Mouse (Mus musculus) kidney, embryonic 15.5 days (tissue): Measurements from ENCODE around the gene Slc39a10. TPM values are rescaled to one million over a fixed set of nuclear protein-coding genes. Genes with fewer than 3 reads are reported as not detected.
"Not testable (repeated sequence)": the region's sequence is repeated elsewhere in the genome, so short reads cannot be mapped to it uniquely, and the experiment has no call there.

ENCODE experiments used
- ATAC-seq: fragments of 200-750 bp; cut with Nextera tagmentation; replicated peaks from 2 replicates; pipeline ENCODE4 v1.8.0; 2017; ENCODE audit warnings: moderate TSS enrichment; ENCODE audit not compliant: low FRiP score
- H3K27ac ChIP-seq: fragments of 300-500 bp; sonication (generic); 2 replicates; pipeline ENCODE4 v1.5.1; 2015; ENCODE audit warnings: mild to moderate bottlenecking, inconsistent platforms
- H3K27me3 ChIP-seq: fragments of 300-500 bp; sonication (generic); 2 replicates; pipeline ENCODE4 v1.6.1; 2015; ENCODE audit warnings: inconsistent platforms
- H3K36me3 ChIP-seq: fragments of 300-500 bp; sonication (generic); 2 replicates; pipeline ENCODE4 v1.6.1; 2015; ENCODE audit warnings: inconsistent platforms
- H3K4me1 ChIP-seq: fragments of 300-500 bp; sonication (generic); 2 replicates; pipeline ENCODE4 v1.6.1; 2015; ENCODE audit warnings: inconsistent platforms
- H3K4me2 ChIP-seq: fragments of 300-500 bp; sonication (generic); 2 replicates; pipeline ENCODE4 v1.6.1; 2015; ENCODE audit warnings: moderate library complexity, mild to moderate bottlenecking, inconsistent platforms
- H3K4me3 ChIP-seq: fragments of 300-500 bp; sonication (generic); replicated peaks from 2 replicates; pipeline ENCODE4 v1.5.1; 2015; ENCODE audit warnings: mild to moderate bottlenecking, inconsistent platforms
- H3K9ac ChIP-seq: fragments of 300-500 bp; sonication (generic); 2 replicates; pipeline ENCODE4 v1.6.1; 2015; ENCODE audit warnings: mild to moderate bottlenecking, inconsistent platforms
- H3K9me3 ChIP-seq: fragments of 300-500 bp; sonication (generic); replicated peaks from 2 replicates; pipeline ENCODE4 v1.6.1; 2016; ENCODE audit warnings: inconsistent platforms
- WGBS: fragments of 180-500 bp; shearing (Covaris S2); methylation state at CpG from one replicate; pipeline ENCODE4 v1.1.7; 2015; ENCODE audit warnings: mixed read lengths; 5-methylcytosine and 5-hydroxymethylcytosine counted together
- polyA plus RNA-seq: library from polyadenylated mRNA; unstranded; fragments of >200 nt; fragmentation: Nextera tagmentation; extraction: Ambion mirVana; gene quantifications from 2 replicates; pipeline ENCODE4 v1.2.1, GENCODE M21; 2015

Gene Slc39a10
- polyA plus RNA-seq, 1 experiment from 2014 or later = 41.9 TPM

- Histone ChIP-seq H3K4me3 (no peak overlapping the region), H3K36me3 (no peaks in the 10 kb centered on the region)
- WGBS = 42% methylated on average over 4 of the region's 4 CpGs
Observed at GRCm38 (mm10) chr1:46843406-46843805, 49.2 kb downstream of the Slc39a10 start.

GRCm38 (mm10) chr1:46831927-46832326, 60.7 kb downstream of the Slc39a10 start:
- H3K4me2 ChIP-seq = no peak overlapping the region
- H3K4me1 ChIP-seq = no peaks in the 10 kb centered on the region
- peaks cover 36% of the 10 kb centered on the region for H3K36me3 ChIP-seq
- no peak overlapping the region for H3K4me3 ChIP-seq
- no peak for ATAC-seq
- no peak overlapping the region for H3K27ac ChIP-seq
- no peaks in the 10 kb centered on the region for H3K27me3 ChIP-seq
- no peak overlapping the region for H3K9ac ChIP-seq
- no peaks in the 10 kb centered on the region for H3K9me3 ChIP-seq
- 93% methylated on average over 5 of the region's 5 CpGs for WGBS

More at GRCm38 (mm10) chr1:46843406-46843805, 49.2 kb downstream of the Slc39a10 start:
- Histone ChIP-seq H3K27ac (no peak overlapping the region), H3K4me1 (0 out of 2 replicates have a peak, but pooled peaks cover 5% of the 10 kb centered on the region), H3K9me3 (no peaks in the 10 kb centered on the region), H3K9ac (no peak overlapping the region), H3K27me3 (no peaks in the 10 kb centered on the region), H3K4me2 (no peak overlapping the region)
- ATAC-seq = no peak

DNA sequence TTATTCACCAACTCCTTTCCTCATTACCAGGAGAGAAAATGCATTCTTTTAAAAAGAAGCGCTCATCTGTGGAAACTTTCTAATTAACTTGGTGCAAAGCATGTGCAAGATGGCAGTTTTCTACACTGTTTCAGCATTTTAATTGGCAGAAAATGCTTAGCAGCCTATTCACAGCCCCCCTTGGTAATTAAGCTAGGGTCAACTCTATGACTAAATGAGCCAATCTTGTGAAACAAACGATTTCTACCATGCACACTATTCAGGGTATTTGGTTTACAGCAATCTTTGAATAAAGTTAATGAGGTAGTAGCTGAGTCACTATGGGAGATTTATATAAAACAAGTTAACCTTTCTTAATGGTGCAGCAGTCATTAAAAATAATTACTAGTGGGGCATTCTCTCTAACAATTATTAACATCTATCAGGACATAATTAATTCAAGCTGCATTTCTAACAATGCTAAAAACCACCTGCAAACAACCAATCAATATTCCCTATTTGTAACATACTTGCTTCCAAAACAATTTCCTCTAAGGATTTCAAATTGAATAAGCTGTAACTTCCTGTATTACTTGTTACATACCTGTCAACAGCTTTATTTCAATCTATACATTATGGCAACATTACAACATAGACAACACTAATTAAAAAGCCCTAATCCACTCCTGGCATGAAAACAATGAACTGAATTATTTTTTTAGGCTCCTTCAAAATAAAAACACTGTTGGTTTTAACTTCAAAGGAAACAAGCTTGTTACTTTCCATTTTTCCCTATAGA, 62.4 kb downstream of the Slc39a10 start:
- H3K27ac ChIP-seq = no peak overlapping the region
- WGBS = 57% methylated on average over 2 of the region's 2 CpGs
- peaks cover 39% of the 10 kb centered on the region for H3K36me3 ChIP-seq

GRCm38 (mm10) chr1:46822256-46822972, 70.2 kb downstream of the Slc39a10 start:
- whole genome bisulfite sequencing = 87% methylated on average over 4 of the region's 4 CpGs
- no peak overlapping the region for H3K27ac ChIP-seq
- no peak for ATAC-seq
- H3K9ac ChIP-seq = no peak overlapping the region
- H3K9me3 ChIP-seq = no peaks in the 10 kb centered on the region
- no peaks in the 10 kb centered on the region for H3K4me1 ChIP-seq
- no peaks in the 10 kb centered on the region for H3K27me3 ChIP-seq
- no peak overlapping the region for H3K4me2 ChIP-seq
- H3K4me3 ChIP-seq = no peak overlapping the region
- peaks cover 60% of the 10 kb centered on the region for H3K36me3 ChIP-seq

More for the DNA sequence above, 62.4 kb downstream of the Slc39a10 start:
- Histone ChIP-seq H3K4me1 (no peaks in the 10 kb centered on the region), H3K27me3 (no peaks in the 10 kb centered on the region), H3K9me3 (no peaks in the 10 kb centered on the region), H3K4me3 (no peak overlapping the region), H3K4me2 (no peak overlapping the region), H3K9ac (no peak overlapping the region)
- ATAC-seq = peak; percentile 84

GRCm38 (mm10) chr1:46817934-46818333, 74.7 kb downstream of the Slc39a10 start:
- no peaks in the 10 kb centered on the region for H3K4me1 ChIP-seq
- no peak overlapping the region for H3K4me3 ChIP-seq
- no peaks in the 10 kb centered on the region for H3K9me3 ChIP-seq
- peaks cover 46% of the 10 kb centered on the region for H3K36me3 ChIP-seq
- ATAC-seq = no peak
- H3K4me2 ChIP-seq = no peak overlapping the region
- H3K27me3 ChIP-seq = no peaks in the 10 kb centered on the region
- WGBS = 94% methylated on average over 5 of the region's 5 CpGs
- H3K27ac ChIP-seq = no peak overlapping the region
- no peak overlapping the region for H3K9ac ChIP-seq

DNA sequence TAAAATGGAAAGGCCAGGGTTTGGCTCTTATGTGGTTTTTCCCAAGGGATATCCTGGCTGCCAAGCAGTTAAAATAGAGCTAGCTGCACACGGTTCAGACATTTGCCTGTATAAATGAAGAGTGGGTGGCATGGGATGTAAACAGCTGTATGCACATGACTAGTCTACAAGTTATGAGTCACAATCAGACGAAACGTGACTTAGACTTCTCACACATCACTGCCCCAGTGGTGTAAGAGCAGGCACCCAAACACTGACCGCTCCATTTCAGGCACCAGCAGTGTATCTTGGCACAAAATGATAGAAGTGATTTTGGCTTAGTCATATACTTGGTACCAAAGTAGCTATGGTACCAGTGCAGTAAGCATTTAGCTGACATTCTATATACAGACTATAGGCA, 84.0 kb downstream of the Slc39a10 start:
- WGBS = 89% methylated on average over 4 of the region's 4 CpGs

DNA sequence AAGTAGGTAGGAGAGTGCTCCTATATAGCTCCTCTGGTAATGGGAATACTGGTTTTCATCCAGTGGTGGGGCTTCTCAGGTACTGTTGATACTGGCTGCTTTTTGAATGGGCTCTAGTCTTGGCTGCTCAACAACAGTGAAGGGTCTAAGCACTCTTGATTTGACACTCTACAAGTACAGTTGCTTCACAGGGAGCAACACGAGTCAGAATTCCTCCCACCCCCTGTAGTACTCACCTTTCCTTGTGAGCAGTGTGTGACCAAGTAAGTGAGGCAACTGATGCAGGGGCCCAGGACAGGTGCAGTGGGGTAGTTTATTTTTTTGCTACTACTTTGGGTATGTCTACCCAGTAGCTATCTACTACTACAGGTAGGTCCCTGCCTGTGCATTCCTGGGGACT, 87.6 kb downstream of the Slc39a10 start:
- no peak overlapping the region for H3K4me2 ChIP-seq
- H3K9me3 ChIP-seq = no peaks in the 10 kb centered on the region
- H3K27ac ChIP-seq = no peak overlapping the region
- ATAC-seq = no peak
- WGBS = 89% methylated on average over 1 of the region's 1 CpGs
- no peaks in the 10 kb centered on the region for H3K27me3 ChIP-seq
- H3K4me1 ChIP-seq = no peaks in the 10 kb centered on the region
- no peak overlapping the region for H3K9ac ChIP-seq
- H3K36me3 ChIP-seq = peaks cover 5% of the 10 kb centered on the region; the same call in 1 of the 2 replicates
- no peak overlapping the region for H3K4me3 ChIP-seq

More for the DNA sequence above, 84.0 kb downstream of the Slc39a10 start:
- H3K36me3 ChIP-seq = peaks cover 23% of the 10 kb centered on the region; the same call in 1 of the 2 replicates
- H3K9me3 ChIP-seq, H3K4me2 ChIP-seq, H3K4me1 ChIP-seq, ATAC-seq, H3K4me3 ChIP-seq, H3K27me3 ChIP-seq, H3K9ac ChIP-seq, H3K27ac ChIP-seq: not testable (repeated sequence)

DNA sequence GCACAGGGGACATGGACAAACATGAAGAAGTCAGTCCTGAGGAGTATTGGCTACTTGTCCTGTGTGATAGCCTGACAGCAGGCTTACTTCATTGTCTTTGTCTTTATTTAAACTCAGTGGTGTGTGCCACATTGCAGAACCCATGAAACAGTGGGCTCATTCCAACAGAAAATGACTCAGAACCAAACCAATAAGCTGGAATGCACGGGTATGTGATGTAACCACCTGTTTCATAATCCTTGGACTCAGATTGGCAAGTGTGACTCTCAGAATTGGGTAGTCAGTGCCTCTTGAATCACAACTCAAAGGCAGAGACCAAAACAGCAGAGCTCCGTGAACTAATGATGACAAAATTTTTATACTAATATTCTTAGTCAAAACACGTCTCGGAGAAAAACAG, 110.4 kb downstream of the Slc39a10 start:
- not testable (repeated sequence) for H3K27me3 ChIP-seq, H3K4me1 ChIP-seq, ATAC-seq, H3K27ac ChIP-seq, H3K4me2 ChIP-seq, H3K9ac ChIP-seq, H3K9me3 ChIP-seq, H3K4me3 ChIP-seq, H3K36me3 ChIP-seq
- WGBS = 82% methylated on average over 4 of the region's 4 CpGs

DNA sequence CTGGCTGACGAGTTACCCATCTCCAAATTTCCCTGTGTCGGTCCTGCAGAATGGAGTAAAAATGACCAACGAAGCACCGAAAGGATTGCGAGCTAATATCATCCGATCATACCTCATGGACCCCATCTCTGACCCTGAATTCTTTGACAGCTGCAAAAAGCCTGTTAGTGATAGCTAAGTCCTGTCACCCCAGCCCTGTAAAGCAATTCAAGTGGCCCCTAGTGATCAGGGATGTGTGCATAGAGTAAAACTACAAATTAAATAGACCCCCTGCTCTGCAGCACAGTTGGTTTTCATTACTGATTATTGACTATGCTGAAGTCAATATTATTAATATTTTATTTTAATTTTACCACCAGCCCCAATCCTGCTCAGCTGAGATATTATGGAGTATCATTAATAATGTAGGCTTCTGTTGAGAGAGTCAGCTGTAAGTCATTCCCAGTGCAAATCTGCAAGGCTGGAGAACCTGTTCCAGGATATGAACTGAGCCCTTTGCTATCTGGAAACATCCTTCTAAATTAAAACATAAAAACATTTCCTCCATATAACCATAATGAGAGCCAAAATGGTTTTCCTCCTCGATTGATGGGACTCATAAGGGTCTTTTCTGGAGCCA, 122.5 kb downstream of the Slc39a10 start:
- H3K9me3 ChIP-seq, H3K4me1 ChIP-seq, H3K27ac ChIP-seq, H3K9ac ChIP-seq, H3K36me3 ChIP-seq, H3K4me2 ChIP-seq, ATAC-seq, H3K27me3 ChIP-seq, H3K4me3 ChIP-seq: not testable (repeated sequence)
- 90% methylated on average over 7 of the region's 7 CpGs for WGBS

DNA sequence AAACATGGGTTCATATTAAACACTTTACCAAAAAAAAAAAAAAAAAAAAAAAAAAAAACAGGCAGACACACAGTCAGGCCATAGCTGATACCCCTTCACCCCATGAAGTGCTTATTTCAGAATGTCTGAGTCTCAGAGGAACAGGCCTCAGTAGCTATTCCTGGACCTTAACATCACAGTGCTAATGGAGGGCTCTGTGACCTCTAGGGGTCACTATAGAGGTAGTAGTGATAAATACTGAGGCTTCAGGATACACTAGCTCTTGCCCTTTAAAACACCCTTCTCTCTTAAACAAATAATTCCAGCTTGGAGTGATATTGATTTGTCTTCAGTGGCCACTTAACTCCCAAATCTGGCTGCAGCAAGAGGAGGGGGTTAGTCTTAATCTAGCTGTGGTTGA, 123.3 kb downstream of the Slc39a10 start:
- not testable (repeated sequence) for H3K4me1 ChIP-seq, H3K27me3 ChIP-seq, H3K9me3 ChIP-seq, H3K9ac ChIP-seq, H3K36me3 ChIP-seq, H3K27ac ChIP-seq, H3K4me3 ChIP-seq, H3K4me2 ChIP-seq, ATAC-seq

DNA sequence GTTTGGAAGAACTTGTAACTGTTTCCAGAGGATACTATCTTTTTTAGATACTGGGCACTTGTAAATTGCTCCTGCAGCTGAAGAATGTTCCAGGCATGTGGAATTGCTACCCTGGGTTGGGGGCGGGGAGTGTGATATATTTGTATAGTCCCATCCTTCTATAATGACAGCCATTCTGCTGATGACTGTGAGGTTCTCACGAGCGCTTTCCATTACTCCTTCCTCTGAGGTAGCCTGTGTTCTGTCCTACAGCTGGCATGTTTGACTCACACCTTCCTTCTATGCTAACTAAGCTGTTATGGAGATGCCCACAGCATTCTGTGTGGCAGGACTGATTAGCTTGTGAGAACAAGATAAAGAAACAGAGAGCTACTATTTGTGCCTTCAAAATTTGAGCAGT, 128.1 kb downstream of the Slc39a10 start:
- 73% methylated on average over 3 of the region's 3 CpGs for WGBS
- not testable (repeated sequence) for H3K9ac ChIP-seq, ATAC-seq, H3K27me3 ChIP-seq, H3K9me3 ChIP-seq, H3K36me3 ChIP-seq, H3K4me3 ChIP-seq, H3K4me2 ChIP-seq, H3K4me1 ChIP-seq, H3K27ac ChIP-seq
